Mouse (Mus musculus) midbrain, embryonic 10.5 days (tissue): ENCODE data around the gene Pld2. TPM values are rescaled to one million over a fixed set of nuclear protein-coding genes. Genes with fewer than 3 reads are reported as not detected.

Experiments
- DNase-seq: peaks from one replicate; pipeline ENCODE4 v3.0.0-alpha.2; 2017; ENCODE audit warnings: low spot score
- H3K27ac ChIP-seq: fragments of 300-500 bp; sonication (generic); replicated peaks from 2 replicates; pipeline ENCODE4 v1.5.1; 2016; ENCODE audit warnings: mild to moderate bottlenecking
- H3K27me3 ChIP-seq: fragments of 300-500 bp; sonication (generic); 2 replicates; pipeline ENCODE4 v1.6.1; 2016; ENCODE audit warnings: low read depth, mild to moderate bottlenecking; ENCODE audit not compliant: poor library complexity, severe bottlenecking
- H3K36me3 ChIP-seq: fragments of 300-500 bp; sonication (generic); 2 replicates; pipeline ENCODE4 v1.6.1; 2016; ENCODE audit warnings: mild to moderate bottlenecking, moderate library complexity
- H3K4me1 ChIP-seq: fragments of 300-500 bp; sonication (generic); 2 replicates; pipeline ENCODE4 v1.6.1; 2016
- H3K4me3 ChIP-seq: fragments of 300-500 bp; sonication (generic); 2 replicates; pipeline ENCODE4 v1.5.1; 2016; ENCODE audit warnings: mild to moderate bottlenecking, moderate library complexity
- H3K9me3 ChIP-seq: fragments of 300-500 bp; sonication (generic); replicated peaks from 2 replicates; pipeline ENCODE4 v1.6.1; 2016; ENCODE audit warnings: mild to moderate bottlenecking
- WGBS: fragments of 180-500 bp; shearing (Covaris S2); methylation state at CpG from one replicate; pipeline ENCODE4 v1.1.7; 2016; 5-methylcytosine and 5-hydroxymethylcytosine counted together
- polyA plus RNA-seq: library from polyadenylated mRNA; unstranded; fragments of >200 nt; fragmentation: Nextera tagmentation; extraction: Ambion mirVana; gene quantifications from 2 replicates; pipeline ENCODE4 v1.2.1, GENCODE M21; 2016

The Pld2 gene
- polyA plus RNA-seq, result 3.5 and 4.1 TPM in 2 replicates

- under 1% methylated on average over 65 of the region's 65 CpGs for WGBS
- DNase-seq, result peak; percentile 86
- peak within 1 kb of the TSS; percentile 73 for H3K4me3 ChIP-seq
- no peaks in the 10 kb centered on the region for H3K36me3 ChIP-seq
- peaks cover 35% of the 10 kb centered on the region for H3K27me3 ChIP-seq
- H3K27ac ChIP-seq, result peak within 1 kb of the TSS; percentile 81
- no peaks in the 10 kb centered on the region for H3K9me3 ChIP-seq
- peaks cover 15% of the 10 kb centered on the region for H3K4me1 ChIP-seq
These were observed at the start of gene Pld2 for GRCm38 (mm10) chr11:70539877-70540587. Pld2 (plus strand) TSS chr11:70540064.

- Histone ChIP-seq H3K9me3 (no peaks in the 10 kb centered on the region), H3K4me1 (no peaks in the 10 kb centered on the region), H3K27me3 (peaks cover under 1% of the 10 kb centered on the region; the same call in 1 of the 2 replicates), H3K27ac (no peak overlapping the region), H3K36me3 (no peaks in the 10 kb centered on the region), H3K4me3 (no peak overlapping the region)
- no peak for DNase-seq
- WGBS, result 77% methylated on average over 14 of the region's 14 CpGs
These were observed 40.0 kb upstream of the Pld2 start for GRCm38 (mm10) chr11:70499566-70500475.

- H3K36me3 ChIP-seq, result no peaks in the 10 kb centered on the region
- H3K27me3 ChIP-seq, result peaks cover 6% of the 10 kb centered on the region; the same call in 1 of the 2 replicates
- H3K27ac ChIP-seq, result no peak overlapping the region
- 97% methylated on average over 1 of the region's 1 CpGs for WGBS
- no peaks in the 10 kb centered on the region for H3K9me3 ChIP-seq
- DNase-seq, result no peak
- no peaks in the 10 kb centered on the region for H3K4me1 ChIP-seq
- no peak overlapping the region for H3K4me3 ChIP-seq
These were observed 39.4 kb upstream of the Pld2 start for GRCm38 (mm10) chr11:70500476-70500812.

GRCm38 (mm10) chr11:70502018-70502417 is 37.8 kb upstream of the Pld2 start:
- 77% methylated on average over 3 of the region's 3 CpGs for WGBS
- peaks cover 6% of the 10 kb centered on the region; the same call in 1 of the 2 replicates for H3K27me3 ChIP-seq

GRCm38 (mm10) chr11:70504970-70505369 is 34.9 kb upstream of the Pld2 start, which contains the start of gene Tm4sf5:
Tm4sf5 (plus strand) TSS chr11:70505244.
- Histone ChIP-seq H3K27me3 (peaks cover 16% of the 10 kb centered on the region; the same call in 1 of the 2 replicates), H3K27ac (no peak within 1 kb of the TSS), H3K9me3 (no peaks in the 10 kb centered on the region), H3K4me3 (no peak within 1 kb of the TSS), H3K4me1 (peaks cover 5% of the 10 kb centered on the region), H3K36me3 (no peaks in the 10 kb centered on the region)
- no peak for DNase-seq
- 79% methylated on average over 9 of the region's 9 CpGs for WGBS

More at GRCm38 (mm10) chr11:70502018-70502417, 37.8 kb upstream of the Pld2 start:
- H3K4me3 ChIP-seq, result no peak overlapping the region
- H3K36me3 ChIP-seq, result no peaks in the 10 kb centered on the region
- H3K27ac ChIP-seq, result no peak overlapping the region
- H3K4me1 ChIP-seq, result no peaks in the 10 kb centered on the region
- no peak for DNase-seq
- no peaks in the 10 kb centered on the region for H3K9me3 ChIP-seq

- H3K27me3 ChIP-seq, result peaks cover 26% of the 10 kb centered on the region; the same call in 1 of the 2 replicates
- no peak overlapping the region for H3K27ac ChIP-seq
- 37% methylated on average over 4 of the region's 4 CpGs for WGBS
- no peaks in the 10 kb centered on the region for H3K9me3 ChIP-seq
- H3K36me3 ChIP-seq, result no peaks in the 10 kb centered on the region
- peaks cover 9% of the 10 kb centered on the region for H3K4me1 ChIP-seq
- peak; percentile 45 for DNase-seq
- no peak overlapping the region for H3K4me3 ChIP-seq
These were observed 33.5 kb upstream of the Pld2 start for GRCm38 (mm10) chr11:70506385-70506784.

- Histone ChIP-seq H3K27ac (no peak overlapping the region), H3K9me3 (no peaks in the 10 kb centered on the region), H3K4me3 (no peak overlapping the region), H3K27me3 (peaks cover 26% of the 10 kb centered on the region; the same call in 1 of the 2 replicates), H3K36me3 (no peaks in the 10 kb centered on the region), H3K4me1 (peaks cover 9% of the 10 kb centered on the region)
- WGBS, result 79% methylated on average over 7 of the region's 7 CpGs
- DNase-seq, result no peak
These were observed 32.8 kb upstream of the Pld2 start for GRCm38 (mm10) chr11:70506962-70507515.

- H3K27ac ChIP-seq, result no peak overlapping the region
- DNase-seq, result peak; percentile 48
- WGBS, result 9% methylated on average over 19 of the region's 19 CpGs
- H3K9me3 ChIP-seq, result no peaks in the 10 kb centered on the region
- H3K36me3 ChIP-seq, result no peaks in the 10 kb centered on the region
- peak overlapping the region; percentile 29 for H3K4me3 ChIP-seq
- peaks cover 24% of the 10 kb centered on the region; the same call in 1 of the 2 replicates for H3K27me3 ChIP-seq
- H3K4me1 ChIP-seq, result peaks cover 19% of the 10 kb centered on the region
These were observed 29.9 kb upstream of the Pld2 start for GRCm38 (mm10) chr11:70509753-70510564.

- WGBS, result 84% methylated on average over 2 of the region's 2 CpGs
- Histone ChIP-seq H3K4me3 (no peak overlapping the region), H3K27me3 (peaks cover 19% of the 10 kb centered on the region; the same call in 1 of the 2 replicates), H3K9me3 (no peaks in the 10 kb centered on the region), H3K36me3 (no peaks in the 10 kb centered on the region), H3K4me1 (peaks cover 19% of the 10 kb centered on the region), H3K27ac (no peak overlapping the region)
- no peak for DNase-seq
These were observed 28.6 kb upstream of the Pld2 start for GRCm38 (mm10) chr11:70511242-70511641.

- peaks cover 19% of the 10 kb centered on the region for H3K4me1 ChIP-seq
- 88% methylated on average over 7 of the region's 7 CpGs for whole genome bisulfite sequencing
These were observed 28.0 kb upstream of the Pld2 start for GRCm38 (mm10) chr11:70511825-70512224.

GRCm38 (mm10) chr11:70512709-70513342 is 27.0 kb upstream of the Pld2 start:
- Histone ChIP-seq H3K4me1 (peaks cover 19% of the 10 kb centered on the region), H3K9me3 (no peaks in the 10 kb centered on the region), H3K36me3 (no peaks in the 10 kb centered on the region), H3K27me3 (peaks cover 19% of the 10 kb centered on the region; the same call in 1 of the 2 replicates), H3K4me3 (no peak overlapping the region), H3K27ac (no peak overlapping the region)
- DNase-seq, result no peak
- 80% methylated on average over 7 of the region's 7 CpGs for WGBS

More at GRCm38 (mm10) chr11:70511825-70512224, 28.0 kb upstream of the Pld2 start:
- Histone ChIP-seq H3K9me3 (no peaks in the 10 kb centered on the region), H3K36me3 (no peaks in the 10 kb centered on the region), H3K27ac (no peak overlapping the region), H3K27me3 (peaks cover 19% of the 10 kb centered on the region; the same call in 1 of the 2 replicates), H3K4me3 (no peak overlapping the region)
- no peak for DNase-seq
